Mouse (Mus musculus) lung, postnatal 14 days (tissue): Measurements from ENCODE around the gene Odc1.
A peak's percentile ranks its signal among the peaks of the same experiment; 100 is the strongest.

ENCODE experiments used
- DNase-seq: peaks from one replicate; pipeline ENCODE4 v3.0.0; 2021

Gene Odc1

DNA sequence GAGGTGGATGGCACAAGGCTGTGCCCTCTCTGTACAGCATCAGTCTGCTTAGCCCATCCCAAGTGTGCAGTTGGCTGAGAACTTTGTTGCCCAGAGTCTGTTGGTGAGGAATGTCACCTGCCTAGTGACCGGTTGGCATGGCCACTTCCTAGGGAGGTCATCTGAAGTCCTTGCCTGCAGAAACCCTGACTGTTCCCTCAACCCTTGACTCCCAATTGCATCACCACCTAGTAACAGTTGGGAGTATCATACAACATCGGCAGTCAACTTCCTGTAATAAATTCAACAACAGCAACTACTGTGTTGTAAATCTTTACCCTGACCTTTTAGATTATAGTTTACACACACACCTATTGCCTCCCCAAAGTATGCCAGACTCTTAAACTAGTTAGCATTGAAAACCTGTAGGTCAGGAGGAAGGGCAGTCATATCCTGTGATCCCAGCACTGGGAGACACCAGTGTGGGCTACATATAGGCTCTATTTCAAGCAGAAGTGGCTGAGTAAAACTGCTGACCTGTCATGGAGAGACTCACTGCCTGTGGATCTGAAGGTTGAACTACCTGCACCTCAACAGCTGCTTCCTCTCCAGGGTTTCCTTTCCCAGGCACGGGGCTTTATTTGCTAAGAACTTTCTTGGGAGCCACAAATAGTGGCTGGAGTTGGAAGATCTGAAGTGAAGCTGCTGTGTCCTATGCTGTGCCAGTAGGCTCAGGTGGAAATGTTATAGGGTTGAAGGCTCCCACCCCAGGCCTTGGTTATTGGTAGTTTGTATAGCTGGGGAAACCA is 6.8 kb downstream of the Odc1 start:
- no peak for DNase-seq

DNA sequence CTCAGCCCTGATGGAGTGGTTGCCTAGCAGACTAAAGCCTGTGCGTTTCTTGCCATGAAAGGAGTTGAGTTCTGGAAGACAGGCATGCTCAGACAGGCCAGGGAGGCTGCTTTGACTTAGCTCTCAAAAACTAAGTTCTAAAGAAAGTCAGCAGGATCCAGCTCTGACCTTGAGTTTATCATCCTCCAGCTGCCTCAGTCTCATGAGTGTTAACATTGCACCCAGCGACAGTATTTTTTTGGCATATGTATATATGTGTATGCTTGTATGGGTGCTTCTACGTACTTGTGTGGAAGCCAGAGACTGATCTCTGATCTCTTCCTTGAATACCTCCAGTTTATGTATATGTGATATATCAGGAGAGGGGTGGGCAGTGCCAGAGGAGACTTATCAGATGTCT is 7.8 kb downstream of the Odc1 start:
- no peak for DNase-seq

DNA sequence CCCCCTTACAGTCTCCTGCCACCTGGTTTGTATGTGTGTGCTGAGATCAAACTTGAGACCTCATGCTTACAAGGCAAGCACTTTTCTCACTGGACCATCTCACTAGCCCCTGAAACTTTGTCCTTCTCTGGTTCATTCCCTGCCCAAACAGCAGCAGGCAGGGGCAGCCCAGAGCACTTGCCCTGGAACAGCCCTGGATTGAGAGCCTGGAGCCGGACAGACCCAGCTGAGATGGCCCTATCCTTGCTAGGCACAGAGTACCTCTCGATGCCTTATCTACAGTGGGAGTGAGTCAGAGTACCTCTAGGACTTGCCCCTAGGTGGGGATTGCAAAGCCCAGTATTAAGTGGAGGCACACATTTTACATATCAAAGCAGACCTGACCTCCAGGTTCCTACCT is 8.4 kb downstream of the Odc1 start:
- no peak for DNase-seq

DNA sequence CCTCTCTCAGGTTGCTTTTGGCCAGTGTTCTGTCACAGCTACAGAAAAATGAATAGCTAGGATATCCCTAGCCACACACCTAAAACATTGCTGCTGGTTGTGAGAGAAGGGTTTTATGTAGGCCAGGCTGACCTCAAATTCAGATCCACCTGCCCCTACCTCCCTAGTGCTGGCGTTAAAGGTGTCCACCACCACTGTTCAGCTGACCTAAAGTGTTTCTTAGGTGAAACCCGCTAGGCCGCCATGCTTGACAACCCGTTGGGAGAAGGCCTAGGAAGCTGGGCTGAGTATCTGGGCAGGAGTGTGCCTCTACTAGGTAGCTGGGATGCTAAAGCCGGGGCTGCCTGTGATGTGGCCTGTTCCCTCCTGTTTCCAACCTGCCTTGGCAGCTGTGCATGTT is 9.0 kb downstream of the Odc1 start:
- DNase-seq, result no peak

DNA sequence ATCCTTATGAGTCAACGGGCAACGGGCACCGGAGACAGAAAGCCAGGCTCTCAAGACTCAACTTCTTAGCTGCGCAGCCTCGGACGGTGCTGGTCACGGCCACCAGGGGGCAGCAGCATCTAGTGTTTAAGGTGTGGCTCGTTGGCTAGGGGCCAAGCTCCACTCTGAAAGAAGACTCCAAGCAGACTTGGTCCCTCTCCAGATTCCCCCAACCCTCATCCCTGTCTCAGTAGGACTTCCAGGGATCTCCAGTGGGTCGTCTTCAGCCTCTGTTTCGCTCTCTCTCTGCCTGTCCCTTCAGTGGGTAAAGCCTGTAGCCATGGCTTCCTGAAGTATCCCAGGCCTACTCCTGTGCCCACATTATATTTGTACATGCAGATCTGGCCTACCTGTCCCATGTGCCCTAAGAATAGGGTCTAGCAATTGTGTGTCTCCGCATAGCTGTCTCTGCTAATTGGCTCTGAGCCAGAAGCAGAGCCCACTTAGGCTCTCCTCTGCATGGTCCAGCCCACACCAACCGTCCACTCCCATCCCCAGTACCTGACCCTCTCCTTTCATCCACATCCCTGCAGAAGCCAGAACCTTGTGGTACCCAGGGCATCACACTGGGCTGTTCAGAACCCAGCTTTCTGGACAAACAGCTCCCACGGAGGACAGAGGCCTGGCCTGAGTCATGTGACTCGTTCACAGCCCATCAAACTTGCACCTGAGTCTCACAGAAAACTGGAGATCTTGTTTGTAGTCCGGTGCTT is 9.8 kb downstream of the Odc1 start:
- DNase-seq, result peak; percentile 95

DNA sequence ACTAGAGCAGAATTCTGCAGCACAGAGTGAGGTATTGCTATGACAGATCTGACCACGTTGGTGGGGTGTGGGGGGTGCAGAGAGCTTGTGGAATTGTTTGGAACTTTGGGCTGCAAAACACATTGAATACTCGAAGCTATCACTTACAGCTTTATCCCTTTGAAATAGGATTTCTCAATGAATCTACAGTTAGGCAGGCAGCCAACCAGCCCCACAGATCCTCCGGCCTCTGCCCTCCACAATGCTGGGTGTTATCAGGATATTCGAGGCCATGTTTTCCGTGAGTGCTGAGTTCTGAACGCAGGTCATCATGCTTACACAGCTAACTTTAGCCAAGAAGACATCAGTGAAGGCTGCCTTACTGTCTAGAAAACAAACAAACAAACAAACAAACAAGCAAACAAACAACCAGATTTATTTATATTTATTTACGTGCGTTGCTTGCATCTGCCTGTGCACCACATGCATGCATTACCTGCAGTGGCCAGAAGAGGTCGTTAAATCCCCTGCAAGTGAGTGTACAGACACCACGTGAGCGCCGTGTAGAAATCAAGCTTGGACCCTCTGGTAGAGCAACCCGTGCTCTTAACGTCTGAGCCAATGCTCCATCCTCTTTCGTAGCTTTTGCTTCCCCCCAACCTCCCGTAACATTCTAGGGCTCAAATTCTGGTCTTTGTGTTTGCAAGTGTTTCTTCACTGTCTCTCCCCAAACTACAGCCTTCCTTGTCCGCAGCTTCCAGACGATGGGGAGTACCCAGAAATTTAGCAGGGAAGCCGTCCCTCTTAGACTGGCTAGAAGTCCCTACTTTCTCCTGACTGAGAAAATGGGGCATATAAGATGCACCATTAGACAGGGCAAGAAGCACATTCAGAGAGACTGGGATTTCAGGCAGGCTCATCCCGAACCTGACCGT is 12.1 kb downstream of the Odc1 start:
- peak; percentile 78 for DNase-seq

DNA sequence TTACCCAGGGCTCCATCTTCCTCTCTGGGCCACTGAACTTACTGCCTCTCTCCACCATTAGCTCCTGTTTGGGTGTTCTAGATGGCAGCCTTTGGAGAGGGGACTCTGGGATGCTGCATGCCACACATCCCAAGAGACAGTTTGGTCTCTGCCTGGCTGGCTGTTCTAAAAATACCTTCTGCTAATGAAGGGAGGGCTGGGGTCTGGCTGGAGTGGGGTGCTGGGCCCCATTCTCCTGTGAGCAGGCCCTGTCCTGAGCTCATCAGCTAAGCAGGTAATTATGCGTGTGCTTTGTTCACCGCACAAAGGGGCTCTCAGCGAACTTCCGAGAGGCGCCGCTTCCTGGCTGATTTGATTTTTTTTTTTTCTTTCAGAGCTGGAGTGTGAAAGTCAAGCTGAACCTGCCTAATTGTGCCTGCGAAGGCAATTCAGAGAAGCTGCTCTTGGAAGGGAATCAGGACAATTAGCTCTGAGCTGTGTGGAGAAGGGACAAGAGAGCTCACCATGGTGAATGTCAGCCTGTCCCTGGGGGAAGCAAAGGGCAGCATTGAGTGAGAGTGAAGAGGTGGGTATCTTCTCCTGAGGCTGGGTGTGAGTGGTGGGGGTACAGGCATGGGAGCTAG is 12.9 kb downstream of the Odc1 start:
- no peak for DNase-seq

DNA sequence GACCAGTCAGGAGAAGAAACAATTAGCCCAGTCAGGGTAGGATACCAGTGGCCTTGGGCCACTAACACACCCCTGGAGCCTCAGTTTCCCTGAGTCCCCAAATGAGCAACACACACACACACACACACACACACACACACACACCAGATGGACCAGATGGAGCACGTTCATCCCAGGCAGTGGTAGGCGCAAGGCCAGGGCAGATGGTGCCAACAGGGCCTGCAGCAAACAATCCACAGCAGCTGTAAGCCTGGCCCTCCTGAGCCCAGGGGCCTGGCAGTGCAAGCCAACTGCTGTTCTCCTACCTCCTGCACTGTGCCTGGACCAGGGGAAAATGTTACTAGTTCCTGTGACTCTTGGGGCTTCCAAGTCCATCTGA is 13.4 kb downstream of the Odc1 start:
- no peak for DNase-seq

DNA sequence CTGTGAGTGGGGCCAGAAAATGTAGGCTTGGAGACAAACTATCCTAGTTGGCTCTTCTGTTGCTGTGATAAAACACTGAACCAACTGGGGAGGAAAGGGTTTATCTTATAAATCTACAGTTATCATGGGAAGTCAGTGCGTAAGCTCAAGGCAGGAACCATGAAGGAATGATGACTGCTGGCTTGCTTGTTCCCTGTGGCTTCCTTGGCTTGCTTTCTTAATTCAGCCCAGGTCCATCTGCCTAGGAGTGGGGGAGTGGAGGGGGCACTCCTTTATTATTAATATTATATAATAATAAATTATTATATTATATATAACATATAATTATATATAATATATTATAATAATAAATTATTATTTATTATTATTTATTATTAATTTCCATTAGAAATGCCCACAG is 17.8 kb downstream of the Odc1 start:
- no peak for DNase-seq

DNA sequence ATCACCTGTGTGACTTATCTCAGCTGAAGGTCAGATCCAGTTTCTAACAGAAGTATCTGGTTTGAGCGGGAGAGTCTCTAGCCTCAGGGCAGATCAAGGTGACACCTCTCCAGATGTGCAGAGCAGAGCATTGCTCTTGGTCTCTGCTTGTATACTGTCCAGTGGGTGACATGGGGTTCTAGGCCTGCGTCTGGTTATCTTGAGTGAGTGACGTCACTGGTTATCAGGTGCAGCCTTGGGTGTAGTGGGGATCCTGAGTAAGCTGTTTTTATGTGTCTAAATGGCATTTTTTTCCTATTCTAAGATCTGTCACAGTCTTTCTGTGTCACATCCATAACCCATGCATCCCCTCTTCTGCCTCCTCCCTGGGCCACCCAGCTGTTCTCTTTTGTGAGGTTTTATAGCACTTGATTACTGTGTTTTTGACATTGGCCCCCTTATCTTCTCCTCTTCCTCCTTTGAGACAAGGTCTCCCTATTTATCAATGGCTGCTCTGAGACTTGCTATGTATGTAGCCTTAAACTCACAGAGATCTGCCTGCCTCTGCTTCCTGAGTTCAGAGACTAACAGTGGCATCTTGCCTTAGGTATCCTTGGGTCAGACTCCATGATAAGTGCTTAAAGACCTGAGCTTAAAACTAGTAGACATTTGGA is 20.9 kb downstream of the Odc1 start:
- no peak for DNase-seq

DNA sequence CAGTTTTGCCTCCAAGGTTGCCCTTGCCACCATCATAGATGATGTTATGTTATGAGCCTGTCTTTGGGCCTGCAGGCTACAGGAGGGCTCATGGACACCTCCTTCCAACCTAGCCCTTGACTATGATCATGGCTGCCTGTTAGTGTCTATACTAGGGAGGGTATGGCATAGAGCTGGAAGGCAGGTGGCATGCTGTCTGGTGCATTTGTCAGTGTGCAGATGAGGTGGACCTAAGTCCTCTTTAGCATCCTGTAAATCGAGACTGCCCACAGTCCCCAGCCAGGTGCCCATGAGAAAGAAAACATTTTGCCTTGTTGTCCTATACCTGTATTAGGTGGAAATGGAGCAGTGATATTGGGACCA is 21.4 kb downstream of the Odc1 start:
- no peak for DNase-seq

DNA sequence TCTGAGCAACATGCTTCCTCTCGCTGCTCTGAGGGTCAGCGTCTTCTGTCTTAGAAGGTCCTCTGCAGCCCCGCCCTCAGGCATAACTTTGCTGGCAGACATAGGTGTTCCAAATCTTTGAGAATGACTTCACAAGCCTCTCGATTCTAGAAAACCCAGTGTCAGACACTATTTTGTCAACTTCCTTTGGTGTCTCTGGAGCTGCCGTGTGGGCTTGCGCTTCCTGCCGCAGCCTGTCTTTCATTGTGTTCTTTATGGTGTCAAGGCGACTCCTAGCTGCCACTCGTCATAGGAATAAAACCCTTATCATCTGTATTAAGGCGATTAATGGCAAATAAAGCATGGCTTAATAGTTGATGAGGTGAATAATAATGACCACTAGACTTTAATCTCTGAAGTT is 24.0 kb downstream of the Odc1 start:
- no peak for DNase-seq

DNA sequence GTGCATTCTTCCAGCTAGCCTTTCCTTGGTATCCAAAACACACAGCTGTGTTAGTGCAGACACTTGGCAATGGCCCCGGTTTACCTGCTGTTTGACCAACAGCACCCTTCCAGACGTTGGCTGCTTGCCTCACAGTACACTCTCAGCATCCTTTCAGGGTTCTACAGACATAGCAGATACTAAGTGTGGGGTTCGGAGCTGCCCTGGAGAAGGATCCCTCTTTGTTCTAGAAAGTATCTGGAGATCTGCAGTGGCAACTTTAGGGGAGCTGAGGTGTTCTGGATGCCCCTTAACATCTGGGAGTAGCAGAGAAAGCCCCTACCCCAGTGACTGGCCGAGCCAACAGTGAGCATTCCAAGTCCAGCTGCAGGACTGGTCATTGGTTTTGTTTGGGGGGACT is 30.0 kb downstream of the Odc1 start:
- DNase-seq, result no peak

DNA sequence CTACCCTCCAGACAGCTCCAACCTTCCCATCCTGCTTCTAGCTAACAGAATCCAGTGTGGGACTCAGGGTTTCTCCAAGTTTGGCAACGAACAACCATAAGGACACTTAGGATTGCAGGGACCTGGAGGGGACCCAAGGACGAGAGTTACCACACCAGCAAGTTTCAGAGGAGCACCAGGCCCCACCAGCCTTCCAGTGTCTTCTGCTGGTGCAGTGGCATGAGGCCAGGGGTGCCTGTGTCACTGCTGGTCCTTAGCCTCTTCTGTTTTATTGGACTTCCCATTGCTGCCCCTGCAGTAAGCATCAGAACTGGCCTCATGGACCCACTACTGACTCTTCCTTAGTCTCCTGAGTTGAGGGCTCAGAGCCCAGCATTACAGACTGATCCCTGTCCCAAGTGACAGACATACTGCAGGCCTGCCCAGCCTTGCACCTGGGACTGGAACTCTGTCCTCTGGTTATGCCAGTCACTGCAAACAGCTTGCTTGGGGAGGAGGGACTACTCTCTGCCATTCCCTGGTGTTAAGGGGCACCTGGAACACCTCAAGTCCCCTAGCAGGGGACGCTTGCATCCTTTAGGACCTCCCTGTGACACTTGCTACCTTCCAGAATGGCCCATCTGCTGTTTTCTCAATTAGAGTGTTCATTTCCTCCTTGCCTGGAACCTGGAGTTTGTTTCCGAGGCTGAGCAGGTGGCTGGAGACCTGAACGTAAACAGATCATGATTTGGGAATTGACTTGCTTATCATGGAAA is 30.7 kb downstream of the Odc1 start:
- DNase-seq, result no peak

DNA sequence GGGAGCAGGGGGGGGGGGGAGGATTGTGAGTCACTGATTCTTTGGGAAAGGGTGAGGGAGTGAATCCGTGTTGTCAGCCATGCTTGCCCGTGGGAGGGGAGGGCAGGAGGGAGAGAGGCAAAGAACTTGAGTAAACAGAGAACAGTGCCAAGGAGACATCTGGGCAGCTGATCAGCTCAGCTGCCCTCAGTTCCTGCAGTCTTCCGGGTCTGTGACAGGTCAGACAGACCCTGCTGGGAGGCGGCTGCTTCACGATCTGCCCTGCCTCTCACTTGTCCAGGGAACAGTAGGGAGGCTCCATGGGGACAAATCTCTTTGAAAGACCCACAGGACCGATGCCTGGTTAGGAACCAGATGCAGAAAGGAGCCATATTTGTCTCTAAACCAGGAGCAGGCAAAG is 31.4 kb downstream of the Odc1 start:
- peak; percentile 54 for DNase-seq

DNA sequence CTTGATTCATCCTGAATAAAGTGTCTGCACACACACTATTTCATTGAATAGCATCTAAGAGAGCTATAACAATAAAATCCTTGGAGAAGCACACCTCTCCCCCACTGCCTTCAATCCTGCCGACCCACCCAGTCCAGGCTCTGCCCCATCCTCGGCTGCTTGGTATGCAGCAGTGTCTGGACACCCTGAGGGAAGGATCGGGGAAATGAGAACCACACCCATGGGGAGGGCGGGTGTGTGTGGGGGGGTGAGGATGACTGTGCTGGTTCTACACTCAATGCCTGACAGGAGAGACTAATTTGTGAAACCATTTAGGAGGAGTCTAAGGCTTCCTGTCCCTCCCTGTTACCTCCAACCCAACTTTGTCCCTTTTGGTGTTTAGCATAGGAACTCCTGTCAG is 34.0 kb downstream of the Odc1 start:
- no peak for DNase-seq

DNA sequence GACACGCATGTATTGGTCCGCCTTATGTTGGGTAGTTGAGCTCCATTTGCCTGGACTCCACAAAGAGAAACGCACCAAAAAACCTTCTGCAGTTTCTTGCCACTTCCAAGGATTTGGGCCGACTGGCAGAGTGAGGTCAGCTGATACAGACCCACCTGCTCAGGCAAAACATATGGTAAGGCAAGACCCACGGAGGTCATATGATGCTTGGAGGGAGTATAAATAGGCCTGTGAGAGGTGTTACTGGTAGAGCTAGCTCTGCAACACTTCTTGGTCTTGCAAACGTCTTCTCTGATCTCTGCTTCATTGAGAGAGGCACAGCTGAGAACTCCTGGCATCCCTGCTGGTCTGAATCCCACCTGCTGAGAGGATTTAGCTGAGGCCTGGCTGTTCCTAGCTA is 36.4 kb downstream of the Odc1 start:
- DNase-seq, result no peak

DNA sequence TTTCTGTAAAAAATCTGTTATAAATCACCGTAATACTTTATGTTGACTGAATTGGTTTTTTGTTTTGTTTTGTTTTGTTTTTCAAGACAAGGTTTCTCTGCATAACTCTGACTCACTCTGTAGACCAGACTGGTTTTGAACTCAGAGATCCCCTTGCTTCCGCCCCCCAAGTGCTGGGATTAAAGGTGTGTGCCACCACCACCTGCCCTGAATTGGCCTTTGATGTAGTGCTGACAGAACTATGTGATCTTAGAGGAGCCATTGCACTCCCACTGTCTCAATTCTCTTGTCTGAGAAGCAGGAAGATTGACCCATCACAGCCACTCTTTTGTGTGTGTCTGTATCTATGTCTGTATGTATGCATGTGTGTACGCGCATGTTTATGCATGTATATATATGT is 37.8 kb downstream of the Odc1 start:
- no peak for DNase-seq

DNA sequence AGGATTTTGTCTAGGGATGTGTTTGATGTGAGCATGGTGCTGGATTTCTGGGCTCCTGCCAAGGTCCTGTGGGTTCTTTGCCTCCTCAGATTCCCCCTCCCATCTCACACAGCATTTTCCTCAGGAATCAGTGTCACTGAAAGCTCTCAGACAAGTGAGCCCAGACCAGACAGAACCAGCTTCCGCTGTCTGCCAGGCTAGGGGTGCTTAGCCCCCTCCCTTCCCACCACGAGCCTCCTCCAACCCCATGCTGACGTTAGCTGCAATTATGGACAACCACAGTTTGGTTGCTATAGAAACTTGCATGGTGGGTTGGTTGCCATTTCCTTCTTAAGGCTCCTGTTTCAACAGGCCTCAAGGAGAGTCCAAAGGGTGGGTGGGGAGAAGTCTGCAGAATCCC is 39.3 kb downstream of the Odc1 start:
- no peak for DNase-seq

DNA sequence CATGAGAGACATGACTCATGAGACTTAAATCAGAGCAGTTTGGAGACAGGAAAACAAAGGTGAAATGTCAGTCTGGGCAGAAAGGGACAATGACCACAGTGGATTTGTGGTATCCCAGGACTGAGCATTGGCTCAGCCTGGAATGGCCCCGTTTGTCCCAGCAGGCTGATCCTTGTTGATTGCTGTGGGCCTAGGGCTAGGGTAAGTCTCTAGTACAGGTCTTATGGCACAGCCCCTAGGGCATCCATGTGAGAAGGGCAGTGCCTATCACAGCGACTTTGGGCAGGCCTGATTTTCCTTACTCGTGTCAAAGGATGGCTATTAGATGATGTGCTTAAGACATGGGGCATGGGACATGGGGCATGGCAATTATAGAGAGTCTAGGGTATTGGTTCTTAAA is 41.4 kb downstream of the Odc1 start:
- no peak for DNase-seq

DNA sequence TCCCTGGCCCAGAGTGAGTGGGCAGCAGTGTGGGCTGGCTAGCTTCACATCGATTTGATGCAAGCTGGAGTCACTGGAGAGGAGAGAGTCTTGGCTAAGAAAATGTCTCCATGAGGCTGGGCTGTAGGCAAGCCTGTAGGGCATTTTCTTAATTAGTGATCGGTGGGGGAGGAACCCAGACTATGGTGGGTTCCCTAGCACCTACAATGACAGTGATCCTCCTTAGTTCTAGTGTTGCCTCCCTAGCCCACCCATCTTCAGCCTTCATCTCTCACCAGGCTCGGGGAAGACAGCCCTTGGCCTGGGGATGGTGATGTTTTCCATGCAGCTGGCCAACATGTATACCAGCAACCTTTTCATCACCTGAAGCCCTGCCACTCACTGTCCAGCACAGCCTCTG is 43.8 kb downstream of the Odc1 start:
- no peak for DNase-seq
